Mouse (Mus musculus) bone marrow, adult 2 months (tissue): Measurements from ENCODE around the gene Abcb7. TPM values are rescaled to one million over a fixed set of nuclear protein-coding genes. Genes with fewer than 3 reads are reported as not detected.
A peak's percentile ranks its signal among the peaks of the same experiment; 100 is the strongest.

Experiments used
- H3K27ac ChIP-seq: fragments of 200-500 bp; 2 replicates; pipeline ENCODE4 v1.5.1; 2012; ENCODE audit warnings: low read depth, mild to moderate bottlenecking, control low read depth, inconsistent platforms, low read length; ENCODE audit not compliant: control insufficient read depth, poor library complexity, insufficient read depth
- H3K4me1 ChIP-seq: fragments of 200-500 bp; 2 replicates; pipeline ENCODE4 v1.6.1; 2011; ENCODE audit warnings: low read length; ENCODE audit not compliant: control insufficient read depth, insufficient read depth
- H3K4me3 ChIP-seq: fragments of 200-500 bp; replicated peaks from 2 replicates; pipeline ENCODE3; 2011; ENCODE audit warnings: mild to moderate bottlenecking, low read depth, low read length, control low read depth; ENCODE audit not compliant: control insufficient read depth
- CTCF ChIP-seq: fragments of 200-500 bp; IDR thresholded peaks from 2 replicates; pipeline ENCODE4 v1.5.1; 2011; ENCODE audit warnings: low read length, control low read depth; ENCODE audit not compliant: control insufficient read depth, insufficient read depth
- POLR2A ChIP-seq: fragments of 200-500 bp; IDR thresholded peaks from 2 replicates; pipeline ENCODE4 v1.6.1; 2011; ENCODE audit warnings: low read depth, mild to moderate bottlenecking, control low read depth, low read length, borderline replicate concordance; ENCODE audit not compliant: control insufficient read depth
- WGBS: fragments of 180-500 bp; shearing (Covaris S2); methylation state at CpG from one replicate; pipeline ENCODE4 v1.1.7; 2018; 5-methylcytosine and 5-hydroxymethylcytosine counted together
- polyA plus RNA-seq: library from polyadenylated mRNA; stranded (reverse); fragments of >200 nt; gene quantifications from 2 replicates; pipeline ENCODE4 v1.2.4, GENCODE M21; 2011; ENCODE audit warnings: low replicate concordance; ENCODE audit not compliant: missing spikeins, insufficient read depth, insufficient read length

Abcb7 gene
- 5.9 and 7.3 TPM in 2 replicates for polyA plus RNA-seq

GRCm38 (mm10) chrX:104413183-104413983 lies at the start of gene Abcb7:
Abcb7 (minus strand) TSS chrX:104413856.
- TF ChIP-seq POLR2A (peak; percentile 53; the same call in 1 of the 2 replicates), CTCF (no peak)
- Histone ChIP-seq H3K4me1 (no peaks in the 10 kb centered on the region), H3K4me3 (peak within 1 kb of the TSS; percentile 92), H3K27ac (peak within 1 kb of the TSS; percentile 98)
- 13% methylated on average over 58 of the region's 58 CpGs for WGBS

- WGBS: 64% methylated on average over 2 of the region's 2 CpGs
- Histone ChIP-seq H3K4me1 (no peaks in the 10 kb centered on the region), H3K27ac (no peak overlapping the region), H3K4me3 (no peak overlapping the region)
- TF ChIP-seq CTCF (no peak), POLR2A (no peak)
Observed at GRCm38 (mm10) chrX:104461755-104462154, 48.1 kb upstream of the Abcb7 start.

DNA sequence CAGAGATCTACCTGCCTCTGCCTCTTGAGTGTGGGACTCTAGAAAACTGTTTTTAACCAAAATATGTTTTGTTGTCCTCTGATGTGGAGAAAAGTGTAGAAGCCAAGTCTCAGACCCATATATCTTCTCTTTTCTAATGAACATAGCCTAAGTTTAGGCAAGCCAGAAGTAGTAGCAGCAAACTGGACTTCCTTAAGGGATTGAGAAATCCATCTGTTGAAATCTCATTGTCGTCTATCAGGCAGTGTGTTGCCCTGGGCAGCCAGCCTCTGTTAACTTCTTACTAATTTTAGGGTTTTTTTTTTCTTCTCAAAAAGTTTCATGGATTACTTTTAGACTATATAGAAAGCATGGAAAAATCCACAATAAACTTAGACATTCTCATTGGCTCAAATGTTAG lies 38.8 kb upstream of the Abcb7 start:
- TF ChIP-seq POLR2A (no peak), CTCF (no peak)
- 29% methylated on average over 1 of the region's 1 CpGs for WGBS
- Histone ChIP-seq H3K27ac (no peak overlapping the region), H3K4me3 (no peak overlapping the region), H3K4me1 (no peaks in the 10 kb centered on the region)

DNA sequence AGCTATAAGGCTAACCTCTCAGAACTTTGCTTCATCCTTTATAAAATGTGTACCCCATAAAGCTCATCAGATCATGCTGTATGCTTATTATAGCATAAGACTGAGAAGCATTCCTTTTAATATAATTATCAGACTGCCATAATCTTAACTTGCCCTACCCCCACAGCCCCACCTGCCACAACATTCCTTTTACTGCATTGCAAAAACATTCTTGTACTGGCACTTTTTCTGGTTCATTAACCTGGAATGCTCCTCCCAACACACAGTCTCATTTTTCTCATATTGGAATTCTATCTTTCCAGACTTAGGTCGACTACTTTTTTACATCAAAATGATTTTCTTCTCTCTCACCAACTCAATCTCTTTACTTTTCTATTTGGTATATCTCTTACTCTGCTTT lies 19.8 kb upstream of the Abcb7 start:
- TF ChIP-seq POLR2A: no peak
- TF ChIP-seq CTCF: no peak
- H3K27ac ChIP-seq: no peak overlapping the region
- WGBS: 50% methylated on average over 1 of the region's 1 CpGs
- H3K4me3 ChIP-seq: no peak overlapping the region
- H3K4me1 ChIP-seq: no peaks in the 10 kb centered on the region

DNA sequence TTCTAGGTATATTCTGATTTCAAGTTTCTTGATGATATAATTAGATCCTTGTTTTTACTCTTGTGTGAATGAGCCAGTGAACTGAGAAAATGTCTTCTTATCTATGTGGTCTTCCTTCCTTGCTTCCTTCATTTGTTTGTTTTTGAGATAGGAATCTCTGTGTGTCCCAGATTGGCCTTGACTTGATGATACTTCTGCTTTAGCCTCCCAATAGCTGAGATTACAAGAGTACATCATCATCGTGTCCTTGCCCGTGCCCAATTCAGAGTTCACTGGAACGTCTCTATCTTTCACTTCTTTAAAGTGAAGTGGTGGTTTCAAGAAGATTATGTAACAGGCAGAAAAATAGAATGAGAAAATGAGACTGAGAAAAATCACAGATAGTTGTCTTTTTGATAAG lies 14.5 kb upstream of the Abcb7 start:
- Histone ChIP-seq H3K27ac (no peak overlapping the region), H3K4me3 (no peak overlapping the region), H3K4me1 (no peaks in the 10 kb centered on the region)
- 47% methylated on average over 3 of the region's 3 CpGs for WGBS
- TF ChIP-seq CTCF (no peak), POLR2A (no peak)

GRCm38 (mm10) chrX:104413995-104414394 lies 339 bp upstream of the Abcb7 start:
- Histone ChIP-seq H3K4me3 (peak overlapping the region; percentile 92), H3K4me1 (no peaks in the 10 kb centered on the region), H3K27ac (peak overlapping the region; percentile 98)
- 41% methylated on average over 7 of the region's 7 CpGs for WGBS
- TF ChIP-seq POLR2A: no peak
- no peak for TF ChIP-seq CTCF

DNA sequence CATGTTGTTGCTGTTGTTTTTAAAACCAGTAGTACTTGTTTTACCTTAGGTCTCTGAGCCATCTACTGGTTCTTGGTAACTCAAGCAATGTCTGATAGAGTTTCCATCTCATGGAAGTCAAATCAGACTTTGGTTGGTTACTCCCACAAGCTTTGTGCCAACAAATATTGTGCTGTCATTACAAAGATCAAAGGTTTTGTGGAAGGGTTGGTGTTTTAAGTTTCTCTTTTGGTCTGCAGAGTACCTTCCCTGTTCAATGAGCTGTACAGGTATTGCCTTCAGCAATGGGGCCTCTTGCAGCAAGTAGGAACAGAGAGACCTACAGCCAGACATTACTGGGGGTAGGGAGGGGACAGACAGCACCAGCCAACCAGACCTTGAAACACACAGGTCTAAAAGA lies 5.5 kb downstream of the Abcb7 start:
- no peaks in the 10 kb centered on the region for H3K4me1 ChIP-seq
- no peak for TF ChIP-seq CTCF
- no peak for TF ChIP-seq POLR2A
- no peak overlapping the region for H3K27ac ChIP-seq
- H3K4me3 ChIP-seq: no peak overlapping the region

DNA sequence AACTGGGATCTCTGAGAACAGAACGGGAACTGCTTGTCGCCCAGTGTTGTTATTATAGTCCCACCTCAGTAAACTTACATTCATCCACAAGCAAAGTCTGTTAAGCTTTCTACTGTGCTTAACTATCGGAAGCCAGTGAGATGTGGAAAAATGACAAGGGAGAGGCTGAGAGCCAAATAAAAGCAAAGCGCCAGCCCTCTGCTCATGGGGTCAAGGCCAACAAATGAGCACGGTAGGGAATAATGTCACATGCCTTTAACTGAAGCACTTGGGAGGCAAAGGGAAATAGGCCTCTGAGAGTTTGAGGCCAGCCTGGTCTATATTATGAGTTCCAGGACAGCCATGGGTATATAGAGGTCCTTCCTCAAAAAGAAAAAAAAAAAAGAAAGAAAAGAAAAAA lies 11.2 kb downstream of the Abcb7 start:
- TF ChIP-seq CTCF: no peak
- no peak for TF ChIP-seq POLR2A
- no peak overlapping the region for H3K4me3 ChIP-seq
- WGBS: 88% methylated on average over 5 of the region's 5 CpGs
- H3K27ac ChIP-seq: no peak overlapping the region
- no peaks in the 10 kb centered on the region for H3K4me1 ChIP-seq
